Mouse (Mus musculus): ENCODE data around the gene Vmn1r31. TPM values are rescaled to one million over a fixed set of nuclear protein-coding genes. Genes with fewer than 3 reads are reported as not detected.

Gene Vmn1r31
- polyA plus RNA-seq (2016; fragmentation: Nextera tagmentation; extraction: Ambion mirVana) = not detected in 2 replicates

GRCm38 (mm10) chr6:58475230-58475629 is at the start of gene Vmn1r31:
Gene Vmn1r31, minus strand, starts transcription at chr6:58475330.
- no peaks in the 10 kb centered on the region for H3K4me1 ChIP-seq (replicated peaks)
- 74% methylated on average over 1 of the region's 1 CpGs for WGBS
- H3K4me2 ChIP-seq = no peak within 1 kb of the TSS

GRCm38 (mm10) chr6:58443285-58443684 is 31.8 kb downstream of the Vmn1r31 start, which contains the start of gene Vmn1r30:
Gene Vmn1r30, minus strand, starts transcription at chr6:58443385.
- no peak for ATAC-seq (ENCODE audit: insufficient number of reproducible peaks, low FRiP score)
- no peak within 1 kb of the TSS for H3K9ac ChIP-seq
- H3K4me1 ChIP-seq (replicated peaks) = no peaks in the 10 kb centered on the region
- H3K27me3 ChIP-seq (replicated peaks) = no peaks in the 10 kb centered on the region
- H3K27ac ChIP-seq (ENCODE audit: poor library complexity, severe bottlenecking) = no peak within 1 kb of the TSS
- H3K4me2 ChIP-seq = no peak within 1 kb of the TSS
- H3K9me3 ChIP-seq (replicated peaks) = no peaks in the 10 kb centered on the region
- H3K36me3 ChIP-seq = no peaks in the 10 kb centered on the region
- no peak within 1 kb of the TSS for H3K4me3 ChIP-seq

More at GRCm38 (mm10) chr6:58475230-58475629, at the start of gene Vmn1r31:
- H3K36me3 ChIP-seq = no peaks in the 10 kb centered on the region
- ATAC-seq (ENCODE audit: insufficient number of reproducible peaks, low FRiP score) = no peak
- no peak within 1 kb of the TSS for H3K27ac ChIP-seq (ENCODE audit: poor library complexity, severe bottlenecking)
- H3K9me3 ChIP-seq (replicated peaks) = no peaks in the 10 kb centered on the region
- no peaks in the 10 kb centered on the region for H3K27me3 ChIP-seq (replicated peaks)
- no peak within 1 kb of the TSS for H3K9ac ChIP-seq
- H3K4me3 ChIP-seq = no peak within 1 kb of the TSS

Other genes with a start within 250 kb of the Vmn1r31 start
- gene Vmn1r28, start 213.3 kb downstream of the Vmn1r31 start, polyA plus RNA-seq (2016; fragmentation: Nextera tagmentation; extraction: Ambion mirVana) = not detected in 2 replicates
- not detected in 2 replicates for gene Vmn1r29, start 173.8 kb downstream of the Vmn1r31 start, polyA plus RNA-seq (2016; fragmentation: Nextera tagmentation; extraction: Ambion mirVana)
- gene Vmn1r30, start 31.9 kb downstream of the Vmn1r31 start, polyA plus RNA-seq (2016; fragmentation: Nextera tagmentation; extraction: Ambion mirVana) = not detected in 2 replicates
- gene Abcg2, start 109.2 kb upstream of the Vmn1r31 start, polyA plus RNA-seq (2016; fragmentation: Nextera tagmentation; extraction: Ambion mirVana) = 60.1 and 62.0 TPM in 2 replicates